In the genomic region with DNA sequence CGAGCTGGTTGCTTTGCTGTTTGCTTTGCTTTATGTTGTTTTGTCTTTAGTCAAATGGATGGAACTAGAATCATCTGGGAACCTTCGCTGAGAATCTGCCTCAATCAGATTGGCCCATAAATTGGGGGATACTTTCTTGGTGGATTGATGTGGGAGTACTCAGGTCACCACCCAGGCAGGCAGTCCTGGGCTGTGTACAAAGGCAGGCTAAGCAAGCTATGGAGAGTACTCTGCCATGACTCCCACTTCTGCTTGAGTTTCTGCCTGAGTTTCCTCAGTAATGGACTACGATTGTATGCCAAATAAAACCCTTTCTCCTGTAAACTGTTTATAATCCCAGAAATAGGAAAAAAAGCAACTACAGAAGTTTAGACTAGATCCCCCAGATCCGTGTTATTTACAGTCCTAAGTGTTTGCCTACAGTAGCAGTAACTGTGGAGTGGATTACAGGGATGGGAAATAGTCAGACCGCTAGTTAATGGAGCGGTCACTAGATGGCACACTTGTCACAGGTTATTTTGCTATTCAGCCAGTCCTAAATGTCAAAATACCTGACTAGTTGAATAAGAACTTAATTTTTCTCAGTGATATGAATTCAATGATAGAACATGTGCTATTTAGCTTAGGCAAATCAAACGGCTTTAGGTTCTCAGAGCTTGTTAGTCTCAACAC, we compare ENCODE assay signal across 8 mouse cellular contexts. TPM values are rescaled to one million over a fixed set of nuclear protein-coding genes. Genes with fewer than 3 reads are reported as not detected.
DNase-seq lines count a peak whose midpoint lies in the region; ATAC-seq and TF ChIP-seq lines count a peak whose summit lies in the region.

No protein-coding gene starts in this region.

- DNase-seq in frontal cortex, postnatal 36 days (ENCODE audit: low spot score in 2 of 2), result peak; percentile 8 to 16
- DNase-seq in frontal cortex, postnatal 10 days (ENCODE audit: low spot score in 2 of 2), result no peak
- DNase-seq in thymus, adult 2 months, result peak; percentile 24
- no peak for DNase-seq in thymus, postnatal 36 days
- DNase-seq in forebrain, postnatal 0 days, result peak; percentile 81
- DNase-seq in telencephalon, adult 2 months (ENCODE audit: low read depth, low spot score), result peak; percentile 41

- WGBS in thymus, adult 2 months, result 39% methylated on average over 7 of the region's 7 CpGs
- WGBS in forebrain, postnatal 0 days, result 41% methylated on average over 7 of the region's 7 CpGs
- WGBS in limb, embryonic 13.5 days, result 39% methylated on average over 7 of the region's 7 CpGs

- no peak overlapping the region for H3K27ac ChIP-seq in thymus, adult 2 months (ENCODE audit: control insufficient read depth, insufficient read depth, low read length)
- H3K27ac ChIP-seq in forebrain, postnatal 0 days (ENCODE audit: low read depth, low read length), result no peak overlapping the region
- H3K27ac ChIP-seq in limb, embryonic 13.5 days, result no peak overlapping the region

- no peak overlapping the region for H3K4me3 ChIP-seq in thymus, adult 2 months (ENCODE audit: control insufficient read depth, insufficient read depth, low read length)
- H3K4me3 ChIP-seq in forebrain, postnatal 0 days (ENCODE audit: low read depth, low read length), result no peak overlapping the region
- no peak overlapping the region for H3K4me3 ChIP-seq in limb, embryonic 13.5 days

- H3K36me3 ChIP-seq in thymus, adult 2 months (ENCODE audit: control insufficient read depth, insufficient read depth, low read length), result no peaks in the 10 kb centered on the region
- H3K36me3 ChIP-seq in forebrain, postnatal 0 days (ENCODE audit: insufficient read depth), result no peaks in the 10 kb centered on the region
- no peaks in the 10 kb centered on the region for H3K36me3 ChIP-seq in limb, embryonic 13.5 days

- no peaks in the 10 kb centered on the region for H3K27me3 ChIP-seq in thymus, adult 2 months (ENCODE audit: control insufficient read depth, insufficient read depth, low read length)
- no peaks in the 10 kb centered on the region for H3K27me3 ChIP-seq in forebrain, postnatal 0 days (ENCODE audit: insufficient read depth, low read length)
- H3K27me3 ChIP-seq in limb, embryonic 13.5 days, result peaks cover 10% of the 10 kb centered on the region; the same call in 1 of the 2 replicates

- H3K4me2 ChIP-seq in forebrain, postnatal 0 days (ENCODE audit: low read depth), result no peak overlapping the region
- H3K4me2 ChIP-seq in limb, embryonic 13.5 days (replicated peaks), result no peak overlapping the region

- H3K9ac ChIP-seq in forebrain, postnatal 0 days, result no peak overlapping the region
- H3K9ac ChIP-seq in limb, embryonic 13.5 days, result no peak overlapping the region

- H3K4me1 ChIP-seq in thymus, adult 2 months (replicated peaks; ENCODE audit: control insufficient read depth, insufficient read depth, low read length), result no peaks in the 10 kb centered on the region
- no peaks in the 10 kb centered on the region for H3K4me1 ChIP-seq in forebrain, postnatal 0 days (ENCODE audit: insufficient read depth)
- no peaks in the 10 kb centered on the region for H3K4me1 ChIP-seq in limb, embryonic 13.5 days

- TF ChIP-seq POLR2A in thymus, adult 2 months (IDR thresholded peaks at IDR 0.05; ENCODE audit: control insufficient read depth, extremely low read depth, insufficient read depth, low read length, poor library complexity), result no peak

- ATAC-seq in forebrain, postnatal 0 days, result peak; percentile 80
- ATAC-seq in limb, embryonic 13.5 days (ENCODE audit: low FRiP score, low read depth), result peak; percentile 69; the same call in 1 of the 2 replicates
- ATAC-seq in erythroblast, adult 5-6 weeks (replicated peaks; ENCODE audit: low FRiP score, poor library complexity, severe bottlenecking), result no peak

- no peaks in the 10 kb centered on the region for H3K9me3 ChIP-seq in forebrain, postnatal 0 days (ENCODE audit: low read length)
- H3K9me3 ChIP-seq in limb, embryonic 13.5 days, result no peaks in the 10 kb centered on the region

- no peak for TF ChIP-seq CTCF in thymus, adult 2 months (IDR thresholded peaks at IDR 0.05; ENCODE audit: borderline replicate concordance, control insufficient read depth, extremely low read depth, insufficient read depth, low read length, poor library complexity)
- peak; percentile 74 for TF ChIP-seq CTCF in forebrain, postnatal 0 days (IDR thresholded peaks at IDR 0.05; ENCODE audit: low read depth)

RNA-seq across cellular contexts. Expression of gene Tars, which starts 8.8 kb away (rescaled TPM):
- polyA plus RNA-seq in thymus, adult 2 months (2012; rRNA removed), result 16.9 and 21.4 TPM in 2 replicates
- 27.6 and 38.9 TPM in 2 replicates for total RNA-seq in forebrain, postnatal 0 days (2014; rRNA removed)
- polyA plus RNA-seq in forebrain, postnatal 0 days (2015; fragmentation: Nextera tagmentation; extraction: Ambion mirVana), result 35.0 and 36.5 TPM in 2 replicates
- polyA plus RNA-seq in limb, embryonic 13.5 days (2015; fragmentation: Nextera tagmentation; extraction: Ambion mirVana), result 73.0 and 75.2 TPM in 2 replicates
- total RNA-seq in erythroblast, adult 5-6 weeks (2015; ENCODE audit: low replicate concordance), result 7.5 and 8.2 TPM in 2 replicates
- 14.4 and 20.6 TPM in 2 replicates for total RNA-seq in erythroblast, adult 5-6 weeks (2017; ENCODE audit: low replicate concordance)

Comparison
In these comparisons a context has a peak if more than half of its experiments do, and no peak if none do; other contexts are left out.
1. DNase-seq: peak in frontal cortex, postnatal 36 days (2 of 2), thymus, adult 2 months (single experiment), forebrain, postnatal 0 days (single experiment) and telencephalon, adult 2 months (single experiment); none in frontal cortex, postnatal 10 days (0 of 2) and thymus, postnatal 36 days (0 of 2).